Mouse (Mus musculus) CD4-positive, CD25-positive, alpha-beta regulatory T cell, adult 4 months (primary cell): ENCODE measurements around the gene Arhgef18. TPM values are rescaled to one million over a fixed set of nuclear protein-coding genes. Genes with fewer than 3 reads are reported as not detected.

Experiments
- ATAC-seq: one replicate; pipeline ENCODE4 v1.8.0; 2017
- polyA plus RNA-seq, 2 experiments: library from polyadenylated mRNA; unstranded; fragments of 100-300 nt; shearing (Covaris generic); gene quantifications; one replicate each; pipeline ENCODE4 v1.2.1; 2017

The Arhgef18 gene
- polyA plus RNA-seq, 2 experiments from 2014 or later: 27.6 to 35.8 TPM

- ATAC-seq: peak; percentile 42
These were observed 71.5 kb downstream of the Arhgef18 start for GRCm38 (mm10) chr8:3464309-3464708.

- peak; percentile 77 for ATAC-seq
These were observed 74.4 kb downstream of the Arhgef18 start, which contains the start of gene Pex11g for GRCm38 (mm10) chr8:3467006-3467885. Gene Pex11g (minus strand): TSS chr8:3467680.

GRCm38 (mm10) chr8:3467886-3468545 is 75.2 kb downstream of the Arhgef18 start:
- ATAC-seq: no peak

- no peak for ATAC-seq
These were observed 76.0 kb downstream of the Arhgef18 start for GRCm38 (mm10) chr8:3468838-3469237.

GRCm38 (mm10) chr8:3470562-3470961 is 77.8 kb downstream of the Arhgef18 start, which contains the start of gene Tex45:
Gene Tex45 (plus strand): TSS chr8:3470862.
- ATAC-seq: no peak

GRCm38 (mm10) chr8:3475715-3476429 is 83.1 kb downstream of the Arhgef18 start:
- peak; percentile 57 for ATAC-seq

GRCm38 (mm10) chr8:3480221-3480785 is 87.5 kb downstream of the Arhgef18 start:
- ATAC-seq: no peak

- no peak for ATAC-seq
These were observed 88.8 kb downstream of the Arhgef18 start for GRCm38 (mm10) chr8:3481605-3482004.

- ATAC-seq: no peak
These were observed 89.5 kb downstream of the Arhgef18 start for GRCm38 (mm10) chr8:3482240-3482740.

- no peak for ATAC-seq
These were observed 90.7 kb downstream of the Arhgef18 start for GRCm38 (mm10) chr8:3483546-3483945.

- ATAC-seq: no peak
These were observed 92.4 kb downstream of the Arhgef18 start for GRCm38 (mm10) chr8:3485192-3485591.

- peak; percentile 83 for ATAC-seq
These were observed 100.4 kb downstream of the Arhgef18 start, which contains the start of gene Zfp358 for GRCm38 (mm10) chr8:3492901-3493844. Gene Zfp358 (plus strand): TSS chr8:3493138.

GRCm38 (mm10) chr8:3493845-3494208 is 101.0 kb downstream of the Arhgef18 start:
- peak; percentile 10 for ATAC-seq

- no peak for ATAC-seq
These were observed 103.0 kb downstream of the Arhgef18 start for GRCm38 (mm10) chr8:3495578-3496427.

- ATAC-seq: no peak
These were observed 103.6 kb downstream of the Arhgef18 start for GRCm38 (mm10) chr8:3496428-3496748.

GRCm38 (mm10) chr8:3498583-3498982 is 105.8 kb downstream of the Arhgef18 start:
- no peak for ATAC-seq

- peak; percentile 27 for ATAC-seq
These were observed 106.9 kb downstream of the Arhgef18 start for GRCm38 (mm10) chr8:3499751-3500150.

GRCm38 (mm10) chr8:3500235-3501090 is 107.7 kb downstream of the Arhgef18 start, which contains the start of gene Mcoln1:
Gene Mcoln1 (plus strand): TSS chr8:3500457.
- ATAC-seq: peak; percentile 88

GRCm38 (mm10) chr8:3502217-3502616 is 109.4 kb downstream of the Arhgef18 start:
- ATAC-seq: no peak
